Mouse (Mus musculus) CD4-positive, CD25-positive, alpha-beta regulatory T cell, adult 9 weeks (primary cell): Measurements from ENCODE around the gene Wbp4. TPM values are rescaled to one million over a fixed set of nuclear protein-coding genes. Genes with fewer than 3 reads are reported as not detected.

Experiments used
- polyA plus RNA-seq: library from polyadenylated mRNA; unstranded; fragments of 100-300 nt; shearing (Covaris generic); gene quantifications from one replicate; pipeline ENCODE4 v1.2.1, GENCODE M21; 2017

Gene Wbp4
- 36.8 TPM for polyA plus RNA-seq

DNA sequence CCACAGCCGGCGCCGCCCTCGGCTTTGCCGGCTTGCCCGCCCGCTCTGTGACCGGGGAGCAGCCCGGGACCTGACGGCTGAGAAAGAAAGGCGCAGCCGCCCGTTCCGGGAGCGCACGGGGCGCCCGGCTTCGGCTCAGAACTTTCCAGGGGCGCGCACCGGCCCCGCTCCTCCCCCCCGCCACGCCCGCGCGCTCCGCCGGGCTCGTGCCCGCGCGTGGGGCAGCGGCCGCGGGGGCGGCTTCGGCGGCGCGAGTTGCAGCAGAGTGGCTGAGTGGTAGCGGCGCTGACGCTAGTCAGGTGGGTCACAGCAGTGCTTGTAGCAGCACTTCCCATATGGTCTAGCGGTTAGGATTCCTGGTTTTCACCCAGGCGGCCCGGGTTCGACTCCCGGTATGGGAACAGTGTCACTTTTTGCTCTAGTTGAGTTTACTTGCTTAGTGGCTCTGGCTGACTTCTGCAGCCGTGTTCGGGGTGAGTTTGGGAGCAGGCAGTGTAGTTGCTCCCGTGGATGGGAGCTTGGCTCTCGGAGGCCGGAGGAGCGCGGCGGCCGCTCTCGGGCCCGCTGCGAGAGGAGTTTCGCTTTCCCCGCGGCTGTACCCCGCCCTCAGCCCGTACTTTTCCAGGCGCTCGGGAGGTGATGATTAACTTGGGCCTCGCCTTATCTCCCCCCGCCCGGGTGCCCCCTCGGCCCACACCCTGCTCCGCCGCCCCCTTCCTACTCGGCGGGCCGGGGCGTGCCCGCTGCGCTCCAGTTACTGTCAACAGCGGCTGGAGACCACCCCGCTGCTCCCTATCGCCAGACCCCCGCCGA, at the start of gene Wbp4:
Gene Wbp4, minus strand, starts transcription at position 182 of the 813 bp plus-strand sequence.

DNA sequence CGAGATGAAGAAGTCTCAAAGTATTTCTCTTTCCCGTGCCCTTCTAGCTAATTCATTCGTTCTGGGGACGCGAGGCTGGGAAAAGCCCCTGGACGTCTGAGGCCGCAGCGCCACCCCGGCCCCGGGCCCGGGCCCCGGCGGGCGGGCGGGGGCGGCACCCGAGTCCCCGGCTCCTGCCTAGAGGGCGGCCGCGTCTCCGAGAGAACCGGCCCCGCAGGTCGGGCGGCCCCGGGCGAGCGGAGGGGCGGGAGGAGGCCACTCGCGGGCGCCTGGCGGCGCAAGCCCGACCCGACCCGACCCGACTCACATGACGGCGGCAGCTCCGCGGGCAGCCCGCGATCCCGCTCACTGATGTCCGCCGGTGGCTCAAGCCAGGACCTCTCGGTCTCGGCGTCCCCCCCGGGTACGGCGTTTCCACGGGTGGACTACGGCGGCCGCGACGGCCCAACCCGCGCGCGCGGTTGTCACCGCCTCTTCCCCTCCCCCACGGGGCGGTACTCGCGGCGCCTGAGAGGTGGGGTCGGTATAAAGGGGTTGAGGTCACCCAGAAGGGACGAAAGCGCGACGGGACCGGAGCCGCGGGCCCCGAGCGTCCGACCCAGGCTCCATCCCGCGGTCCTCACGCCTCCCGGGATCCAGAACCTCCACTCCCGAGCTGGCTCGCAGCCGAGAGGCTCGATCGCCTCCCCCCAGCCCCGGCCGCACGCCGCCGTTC, 539 bp downstream of the Wbp4 start, which contains the start of gene Elf1:
Gene Elf1, plus strand, starts transcription at position 571 of the 715 bp plus-strand sequence.

DNA sequence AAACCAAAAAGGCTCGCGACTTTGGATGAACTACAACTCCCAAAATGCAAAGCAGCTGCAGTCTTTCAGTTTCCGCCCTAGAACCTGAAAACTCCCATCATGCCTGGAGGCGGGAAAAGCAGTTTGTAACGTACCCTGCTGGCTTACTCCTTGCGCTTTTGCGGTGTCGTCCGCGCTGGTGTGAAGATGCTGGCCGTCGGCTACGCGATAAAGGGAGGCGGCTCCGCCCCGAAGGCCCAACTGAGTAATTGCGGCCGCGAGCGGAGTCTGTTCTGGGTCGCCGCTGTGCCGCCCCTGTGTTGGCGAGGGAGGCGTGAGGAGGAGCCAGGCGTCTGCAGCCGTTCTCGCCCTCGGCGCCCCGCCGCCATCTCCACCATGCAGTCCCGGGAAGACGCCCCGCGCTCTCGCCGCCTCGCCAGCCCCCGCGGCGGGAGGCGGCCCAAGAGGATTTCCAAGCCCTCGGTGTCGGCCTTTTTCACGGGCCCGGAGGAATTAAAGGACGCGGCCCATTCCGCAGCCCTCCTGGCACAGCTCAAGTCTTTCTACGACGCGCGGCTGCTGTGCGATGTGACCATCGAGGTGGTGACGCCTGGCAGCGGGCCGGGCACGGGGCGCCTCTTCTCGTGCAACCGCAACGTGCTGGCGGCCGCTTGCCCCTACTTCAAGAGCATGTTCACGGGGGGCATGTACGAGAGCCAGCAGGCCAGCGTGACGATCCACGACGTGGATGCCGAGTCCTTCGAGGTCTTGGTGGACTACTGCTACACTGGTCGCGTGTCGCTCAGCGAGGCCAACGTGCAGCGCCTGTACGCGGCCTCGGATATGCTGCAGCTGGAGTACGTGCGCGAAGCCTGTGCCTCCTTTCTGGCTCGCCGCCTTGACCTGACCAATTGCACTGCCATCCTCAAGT, 29.4 kb downstream of the Wbp4 start, which contains the start of gene Kbtbd6:
Gene Kbtbd6, plus strand, starts transcription at position 155 of the 910 bp plus-strand sequence.

DNA sequence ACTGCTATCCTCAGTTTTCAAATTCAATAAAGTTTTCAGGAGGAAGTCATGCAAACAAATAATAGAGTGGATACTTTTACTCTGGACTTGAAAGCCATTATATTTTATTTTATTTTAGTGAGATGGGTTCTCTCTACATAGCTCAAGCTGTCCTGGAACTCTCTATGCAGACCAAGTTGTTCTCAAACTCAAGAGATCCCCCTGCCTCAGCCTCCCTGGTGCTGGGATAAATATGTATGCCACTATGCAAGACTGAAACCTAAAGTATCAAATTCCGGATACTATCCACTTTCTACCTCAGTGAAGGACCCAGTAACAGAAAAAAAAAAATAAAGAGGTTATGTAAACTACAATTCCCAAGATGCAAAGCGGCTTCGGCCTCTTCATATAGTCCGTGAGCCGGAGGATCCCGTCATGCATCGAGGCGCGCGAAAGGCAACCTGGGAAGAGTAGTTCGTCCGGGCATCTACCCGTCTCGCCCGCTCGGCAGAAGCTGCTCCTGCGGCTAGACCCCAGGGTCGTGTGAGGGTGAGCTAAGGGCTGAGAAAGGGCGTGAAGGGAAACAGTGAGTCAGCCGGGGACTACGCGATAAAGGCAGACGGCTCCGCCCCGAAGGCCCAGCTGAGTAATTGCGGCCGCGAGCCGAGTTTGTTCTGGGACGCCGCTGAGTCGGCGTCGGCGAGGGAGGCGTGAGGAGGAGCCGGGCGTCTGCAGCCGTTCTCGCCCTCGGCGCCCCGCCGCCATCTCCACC, 55.2 kb downstream of the Wbp4 start, which contains the start of gene Kbtbd7:
Gene Kbtbd7, plus strand, starts transcription at position 533 of the 751 bp plus-strand sequence.

Other genes starting within 250 kb of the Wbp4 start
- not detected for gene Zfp957, start 234.2 kb downstream of the Wbp4 start, polyA plus RNA-seq
- gene Rgcc, start 179.9 kb downstream of the Wbp4 start, polyA plus RNA-seq: 13.5 TPM
- 58.4 TPM for gene Naa16, start 90.7 kb downstream of the Wbp4 start, polyA plus RNA-seq
- 6.4 TPM for gene Mtrf1, start 83.7 kb downstream of the Wbp4 start, polyA plus RNA-seq
- gene Kbtbd7, start 55.0 kb downstream of the Wbp4 start, polyA plus RNA-seq: 2.1 TPM
- gene Kbtbd6, start 29.7 kb downstream of the Wbp4 start, polyA plus RNA-seq: 0.14 TPM
- 198 TPM for gene Elf1, start 326 bp downstream of the Wbp4 start, polyA plus RNA-seq
- gene Sugt1, start 106.2 kb upstream of the Wbp4 start, polyA plus RNA-seq: 133 TPM
- gene Cnmd, start 180.7 kb upstream of the Wbp4 start, polyA plus RNA-seq: not detected